Comparison of ENCODE assay signal across 22 mouse cellular contexts in the genomic region with DNA sequence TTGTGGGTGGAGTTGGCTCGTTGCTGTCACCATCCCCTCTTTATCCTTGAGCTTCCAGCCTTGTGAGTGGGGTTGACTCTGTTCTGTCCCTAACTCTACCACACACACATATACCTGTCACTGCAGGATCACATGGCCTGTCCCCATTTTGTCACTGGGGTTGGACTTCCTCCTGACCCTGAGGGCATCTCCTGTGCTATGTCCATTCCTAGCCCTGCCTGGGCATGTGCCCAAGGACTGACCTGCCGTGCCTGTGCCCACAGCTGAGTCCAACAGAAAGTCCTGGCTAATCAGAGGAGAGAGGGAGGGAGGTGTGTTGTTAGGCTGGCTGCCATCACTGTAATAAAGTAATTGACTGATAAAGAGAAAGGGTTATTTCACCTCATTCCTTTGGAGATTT. TPM values are rescaled to one million over a fixed set of nuclear protein-coding genes. Genes with fewer than 3 reads are reported as not detected.
DNase-seq lines count a peak whose midpoint lies in the region; ATAC-seq lines count a peak whose summit lies in the region.
"Had no signal": no experiment of that assay in that cellular context is flagged by ENCODE, and none has a peak within 500 bp of the region (broad histone marks: within the 10 kb centered on the region; RNA-seq: fewer than 3 reads in every experiment).

No protein-coding gene starts in this region.

- peaks cover 48% of the 10 kb centered on the region for H3K27me3 ChIP-seq in heart, embryonic 10.5 days (ENCODE audit: insufficient read depth, poor library complexity, severe bottlenecking)
- no peaks in the 10 kb centered on the region; the same call in 1 of the 2 replicates for H3K27me3 ChIP-seq in kidney, embryonic 14.5 days (ENCODE audit: control insufficient read depth, insufficient read depth, low read length)
- H3K27me3 ChIP-seq in intestine, embryonic 14.5 days (replicated peaks; ENCODE audit: control insufficient read depth, insufficient read depth, low read length) = no peaks in the 10 kb centered on the region
- H3K27me3 ChIP-seq: embryonic facial prominence, embryonic 15.5 days; hindbrain, embryonic 15.5 days; limb, embryonic 15.5 days had no signal

- whole genome bisulfite sequencing in heart, embryonic 10.5 days = 61% methylated on average over 2 of the region's 2 CpGs
- WGBS in kidney, embryonic 14.5 days = 55% methylated on average over 2 of the region's 2 CpGs
- WGBS in intestine, embryonic 14.5 days = 46% methylated on average over 2 of the region's 2 CpGs

- no peak overlapping the region for H3K27ac ChIP-seq in heart, embryonic 10.5 days
- no peak overlapping the region for H3K27ac ChIP-seq in kidney, embryonic 14.5 days (ENCODE audit: low read depth, low read length)
- no peak overlapping the region for H3K27ac ChIP-seq in intestine, embryonic 14.5 days (ENCODE audit: low read depth)
- H3K27ac ChIP-seq: embryonic facial prominence, embryonic 15.5 days; hindbrain, embryonic 15.5 days; limb, embryonic 15.5 days; midbrain, embryonic 10.5 days; stomach, postnatal 0 days had no signal

- H3K9ac ChIP-seq in kidney, embryonic 14.5 days (ENCODE audit: low read depth, low read length) = no peak overlapping the region
- H3K9ac ChIP-seq in intestine, embryonic 14.5 days (ENCODE audit: low read length) = no peak overlapping the region
- H3K9ac ChIP-seq: embryonic facial prominence, embryonic 15.5 days; heart, embryonic 12.5 days; hindbrain, embryonic 15.5 days; limb, embryonic 15.5 days had no signal

- H3K9me3 ChIP-seq in heart, embryonic 10.5 days = no peaks in the 10 kb centered on the region
- no peaks in the 10 kb centered on the region for H3K9me3 ChIP-seq in kidney, embryonic 14.5 days (ENCODE audit: control insufficient read depth, low read length)
- no peaks in the 10 kb centered on the region for H3K9me3 ChIP-seq in intestine, embryonic 14.5 days (ENCODE audit: control insufficient read depth, low read length)
- H3K9me3 ChIP-seq: embryonic facial prominence, embryonic 15.5 days; heart, embryonic 12.5 days; hindbrain, embryonic 15.5 days; limb, embryonic 15.5 days; midbrain, embryonic 10.5 days had no signal

- ATAC-seq in kidney, embryonic 14.5 days (ENCODE audit: low FRiP score, low TSS enrichment) = no peak
- 0 out of 2 replicates have a peak, but pooled peaks have one; percentile 22 for ATAC-seq in intestine, embryonic 14.5 days (replicated peaks; ENCODE audit: low FRiP score, low TSS enrichment, low read depth)
- ATAC-seq: forebrain, embryonic 16.5 days had no signal

- no peaks in the 10 kb centered on the region for H3K4me1 ChIP-seq in heart, embryonic 10.5 days
- 0 out of 2 replicates have a peak, but pooled peaks cover 3% of the 10 kb centered on the region for H3K4me1 ChIP-seq in kidney, embryonic 14.5 days (ENCODE audit: control insufficient read depth, insufficient read depth, low read length)
- no peaks in the 10 kb centered on the region for H3K4me1 ChIP-seq in intestine, embryonic 14.5 days (replicated peaks; ENCODE audit: control insufficient read depth, insufficient read depth, low read length)
- H3K4me1 ChIP-seq: embryonic facial prominence, embryonic 15.5 days; heart, embryonic 12.5 days; limb, embryonic 15.5 days had no signal

- H3K36me3 ChIP-seq in heart, embryonic 10.5 days = no peaks in the 10 kb centered on the region
- no peaks in the 10 kb centered on the region for H3K36me3 ChIP-seq in kidney, embryonic 14.5 days (ENCODE audit: control insufficient read depth, insufficient read depth, low read length)
- H3K36me3 ChIP-seq in intestine, embryonic 14.5 days (ENCODE audit: control insufficient read depth, insufficient read depth, low read length) = no peaks in the 10 kb centered on the region
- H3K36me3 ChIP-seq: embryonic facial prominence, embryonic 15.5 days; heart, embryonic 12.5 days; hindbrain, embryonic 15.5 days; limb, embryonic 15.5 days; midbrain, embryonic 10.5 days had no signal

- no peak overlapping the region for H3K4me2 ChIP-seq in kidney, embryonic 14.5 days (replicated peaks; ENCODE audit: low read depth, low read length)
- no peak overlapping the region for H3K4me2 ChIP-seq in intestine, embryonic 14.5 days (ENCODE audit: low read length)
- H3K4me2 ChIP-seq: embryonic facial prominence, embryonic 15.5 days; heart, embryonic 12.5 days; hindbrain, embryonic 15.5 days; limb, embryonic 15.5 days had no signal

- no peak overlapping the region for H3K4me3 ChIP-seq in heart, embryonic 10.5 days
- no peak overlapping the region for H3K4me3 ChIP-seq in kidney, embryonic 14.5 days (ENCODE audit: low read length)
- no peak overlapping the region for H3K4me3 ChIP-seq in intestine, embryonic 14.5 days (ENCODE audit: low read depth, low read length)
- H3K4me3 ChIP-seq: embryonic facial prominence, embryonic 15.5 days; heart, embryonic 12.5 days; hindbrain, embryonic 15.5 days; limb, embryonic 15.5 days; midbrain, embryonic 10.5 days had no signal

- peak; percentile 36 to 56 for DNase-seq in heart, adult 18-20 months
- DNase-seq in heart, embryonic 10.5 days (ENCODE audit: low spot score) = no peak
- DNase-seq in kidney, adult 9 months = peak; percentile 81
- DNase-seq in intestine, embryonic 14.5 days (ENCODE audit: low spot score) = no peak
- DNase-seq in kidney, postnatal 36 days = peak; percentile 79 to 85
- no peak for DNase-seq in urinary bladder, postnatal 36 days (ENCODE audit: low spot score in 2 of 2)
- DNase-seq: B cell, adult 2 months; cerebellum, adult 18-20 months; cerebellum, postnatal 25 days; gastrocnemius, postnatal 25 days; heart, postnatal 36 days; lung, adult 2 months; retina, postnatal 1 day; right cerebral cortex, postnatal 4 days had no signal

RNA-seq across cellular contexts. Expression of gene Aldh1l1, which starts 58.2 kb away (rescaled TPM):
- 1 to 10 TPM; 1.7 to 4.9 TPM for total RNA-seq in heart, adult 18-20 months (2021)
- polyA plus RNA-seq in heart, embryonic 10.5 days (2016; fragmentation: Nextera tagmentation; extraction: Ambion mirVana) = 0.93 and 1.3 TPM in 2 replicates
- 1.4 and 2.9 TPM in 2 replicates for polyA plus RNA-seq in kidney, embryonic 14.5 days (2014; fragmentation: Nextera tagmentation; extraction: Ambion mirVana)
- polyA plus RNA-seq in intestine, embryonic 14.5 days (2014; fragmentation: Nextera tagmentation; extraction: Ambion mirVana) = 5.2 and 7.8 TPM in 2 replicates

Comparison
In these comparisons a context has a peak if more than half of its experiments do, and no peak if none do; other contexts are left out.
1. DNase-seq: peak in heart, adult 18-20 months (2 of 2), kidney, adult 9 months (single experiment) and kidney, postnatal 36 days (2 of 2); none in heart, embryonic 10.5 days (single experiment), intestine, embryonic 14.5 days (single experiment) and urinary bladder, postnatal 36 days (0 of 2).